Mouse (Mus musculus) CD4-positive, CD25-positive, alpha-beta regulatory T cell, adult 4 months (primary cell): Measurements from ENCODE around the gene Tmem106c. TPM values are rescaled to one million over a fixed set of nuclear protein-coding genes. Genes with fewer than 3 reads are reported as not detected.
A peak's percentile ranks its signal among the peaks of the same experiment; 100 is the strongest.

Experiments
- ATAC-seq: one replicate; pipeline ENCODE4 v1.8.0; 2017
- polyA plus RNA-seq, 2 experiments: library from polyadenylated mRNA; unstranded; fragments of 100-300 nt; shearing (Covaris generic); gene quantifications; one replicate each; pipeline ENCODE4 v1.2.1; 2017

The Tmem106c gene
- polyA plus RNA-seq, 2 experiments from 2014 or later = 25.3 to 25.8 TPM

GRCm38 (mm10) chr15:97954671-97955070 is 9.3 kb upstream of the Tmem106c start:
- no peak for ATAC-seq

GRCm38 (mm10) chr15:97955286-97955685 is 8.7 kb upstream of the Tmem106c start:
- no peak for ATAC-seq

GRCm38 (mm10) chr15:97955742-97956141 is 8.3 kb upstream of the Tmem106c start:
- ATAC-seq = no peak

- ATAC-seq = no peak
Measured at GRCm38 (mm10) chr15:97956416-97956815, 7.6 kb upstream of the Tmem106c start.

GRCm38 (mm10) chr15:97963329-97963988 is 541 bp upstream of the Tmem106c start:
- ATAC-seq = peak; percentile 24

GRCm38 (mm10) chr15:97964836-97965187 is 812 bp downstream of the Tmem106c start:
- no peak for ATAC-seq

- ATAC-seq = no peak
Measured at GRCm38 (mm10) chr15:97965311-97966045, 1.5 kb downstream of the Tmem106c start.

GRCm38 (mm10) chr15:97970299-97970698 is 6.3 kb downstream of the Tmem106c start:
- no peak for ATAC-seq

- ATAC-seq = no peak
Measured at GRCm38 (mm10) chr15:97972580-97972979, 8.6 kb downstream of the Tmem106c start.

GRCm38 (mm10) chr15:97973248-97974005 is 9.4 kb downstream of the Tmem106c start:
- ATAC-seq = no peak

GRCm38 (mm10) chr15:97981560-97981959 is 17.6 kb downstream of the Tmem106c start:
- ATAC-seq = no peak

- no peak for ATAC-seq
Measured at GRCm38 (mm10) chr15:97989544-97989943, 25.5 kb downstream of the Tmem106c start.

GRCm38 (mm10) chr15:97990124-97990523 is 26.1 kb downstream of the Tmem106c start:
- no peak for ATAC-seq

- no peak for ATAC-seq
Measured at GRCm38 (mm10) chr15:97990721-97991120, 26.7 kb downstream of the Tmem106c start.

- ATAC-seq = no peak
Measured at GRCm38 (mm10) chr15:97991285-97991895, 27.4 kb downstream of the Tmem106c start.

- no peak for ATAC-seq
Measured at GRCm38 (mm10) chr15:97992027-97992711, 28.2 kb downstream of the Tmem106c start.

- peak; percentile 99 for ATAC-seq
Measured at GRCm38 (mm10) chr15:97992712-97993286, 28.8 kb downstream of the Tmem106c start.

GRCm38 (mm10) chr15:97996716-97997256 is 32.8 kb downstream of the Tmem106c start:
- ATAC-seq = no peak

GRCm38 (mm10) chr15:97999546-97999945 is 35.5 kb downstream of the Tmem106c start:
- no peak for ATAC-seq

GRCm38 (mm10) chr15:97999991-98000390 is 36.0 kb downstream of the Tmem106c start:
- ATAC-seq = no peak

GRCm38 (mm10) chr15:98001321-98002112 is 37.5 kb downstream of the Tmem106c start:
- no peak for ATAC-seq
